Mouse (Mus musculus): Measurements from ENCODE around the gene Rnf31. TPM values are rescaled to one million over a fixed set of nuclear protein-coding genes. Genes with fewer than 3 reads are reported as not detected.

Rnf31 gene
- polyA plus RNA-seq, 1 experiment from 2014 or later = 9.5 TPM

- WGBS = 15% methylated on average over 19 of the region's 21 CpGs
- Histone ChIP-seq H3K27me3 (ENCODE audit: control insufficient read depth, insufficient read depth, low read length) (no peaks in the 10 kb centered on the region), H3K4me3 (ENCODE audit: low read depth, low read length) (peak within 1 kb of the TSS; percentile 20), H3K4me1 (replicated peaks; ENCODE audit: control insufficient read depth, insufficient read depth) (no peaks in the 10 kb centered on the region), H3K9ac (ENCODE audit: low read length) (peak within 1 kb of the TSS; percentile 41; the same call in 1 of the 2 replicates), H3K9me3 (ENCODE audit: control insufficient read depth, low read length) (no peaks in the 10 kb centered on the region), H3K36me3 (ENCODE audit: control insufficient read depth, insufficient read depth, low read length) (no peaks in the 10 kb centered on the region), H3K4me2 (replicated peaks; ENCODE audit: low read depth) (peak within 1 kb of the TSS; percentile 35), H3K27ac (replicated peaks) (no peak within 1 kb of the TSS)
- DNase-seq (ENCODE audit: low spot score) (peak; percentile 84), ATAC-seq (ENCODE audit: low FRiP score, low TSS enrichment) (peak; percentile 91)
- TF ChIP-seq EP300 (optimal IDR thresholded peaks at IDR 0.05) = no peak
- peak; percentile 59 for TF ChIP-seq CTCF (IDR thresholded peaks at IDR 0.05; ENCODE audit: low read depth)
These were observed 26.3 kb downstream of the Rnf31 start, which contains the start of gene Rec8 for GRCm38 (mm10) chr14:55617822-55618221. Gene Rec8 (plus strand): TSS chr14:55618037.

- DNase-seq (ENCODE audit: low spot score) (no peak), ATAC-seq (ENCODE audit: low FRiP score, low TSS enrichment) (no peak)
- TF ChIP-seq CTCF (IDR thresholded peaks at IDR 0.05; ENCODE audit: low read depth) (no peak), EP300 (optimal IDR thresholded peaks at IDR 0.05) (no peak)
- H3K27me3 ChIP-seq (ENCODE audit: control insufficient read depth, insufficient read depth, low read length) = no peaks in the 10 kb centered on the region
- H3K4me1 ChIP-seq (replicated peaks; ENCODE audit: control insufficient read depth, insufficient read depth) = no peaks in the 10 kb centered on the region
- WGBS = 38% methylated on average over 22 of the region's 22 CpGs
- H3K4me3 ChIP-seq (ENCODE audit: low read depth, low read length) = peak overlapping the region; percentile 20
- peak overlapping the region; percentile 41; the same call in 1 of the 2 replicates for H3K9ac ChIP-seq (ENCODE audit: low read length)
- no peak overlapping the region for H3K27ac ChIP-seq (replicated peaks)
- no peaks in the 10 kb centered on the region for H3K36me3 ChIP-seq (ENCODE audit: control insufficient read depth, insufficient read depth, low read length)
- peak overlapping the region; percentile 35 for H3K4me2 ChIP-seq (replicated peaks; ENCODE audit: low read depth)
- H3K9me3 ChIP-seq (ENCODE audit: control insufficient read depth, low read length) = no peaks in the 10 kb centered on the region
These were observed 27.1 kb downstream of the Rnf31 start for GRCm38 (mm10) chr14:55618486-55619195.

DNA sequence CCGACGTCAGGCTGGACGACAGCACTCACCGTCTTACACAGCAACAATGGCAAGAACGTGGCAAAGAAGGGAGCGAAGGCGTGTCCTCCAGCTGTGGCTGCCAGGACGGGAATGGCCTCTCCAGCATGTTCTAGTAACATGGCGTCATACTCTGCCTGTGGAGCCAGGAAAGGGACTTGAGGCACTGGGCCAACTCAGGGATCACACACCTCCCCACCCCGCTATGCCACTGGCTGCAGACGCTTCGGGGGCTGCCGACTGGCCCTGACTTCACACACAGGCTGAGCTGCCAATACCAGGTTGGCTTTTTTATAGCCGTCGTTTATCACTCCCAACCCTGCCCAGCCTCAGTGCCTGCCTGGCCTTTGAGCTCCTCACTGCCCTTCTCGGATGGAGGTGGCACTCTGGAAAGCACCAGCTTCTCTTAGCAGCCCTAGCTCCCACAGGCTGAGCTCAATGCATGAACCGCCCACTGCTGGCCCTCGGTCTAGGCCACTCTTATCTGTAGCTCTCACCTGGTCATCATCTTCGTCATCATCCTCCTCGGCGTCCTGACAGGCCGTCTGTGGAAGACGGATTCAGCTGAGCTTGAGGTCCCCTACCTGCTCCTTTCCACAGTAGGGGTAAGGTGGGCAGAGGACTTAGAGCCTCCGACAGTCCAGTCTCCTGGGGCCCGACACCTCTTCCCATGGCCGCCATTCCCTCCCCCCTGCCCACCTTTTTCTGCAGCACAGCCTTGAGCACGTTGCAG lies 36.7 kb downstream of the Rnf31 start:
- DNase-seq (ENCODE audit: low spot score) (no peak), ATAC-seq (ENCODE audit: low FRiP score, low TSS enrichment) (no peak)
- Histone ChIP-seq H3K9ac (ENCODE audit: low read length) (no peak overlapping the region), H3K27ac (replicated peaks) (no peak overlapping the region), H3K27me3 (ENCODE audit: control insufficient read depth, insufficient read depth, low read length) (no peaks in the 10 kb centered on the region), H3K4me3 (ENCODE audit: low read depth, low read length) (no peak overlapping the region), H3K4me1 (replicated peaks; ENCODE audit: control insufficient read depth, insufficient read depth) (no peaks in the 10 kb centered on the region), H3K9me3 (ENCODE audit: control insufficient read depth, low read length) (no peaks in the 10 kb centered on the region), H3K36me3 (ENCODE audit: control insufficient read depth, insufficient read depth, low read length) (peaks cover 46% of the 10 kb centered on the region), H3K4me2 (replicated peaks; ENCODE audit: low read depth) (no peak overlapping the region)
- TF ChIP-seq EP300 (optimal IDR thresholded peaks at IDR 0.05) (no peak), CTCF (IDR thresholded peaks at IDR 0.05; ENCODE audit: low read depth) (no peak)
- 89% methylated on average over 27 of the region's 27 CpGs for WGBS

GRCm38 (mm10) chr14:55629312-55629711 lies 37.8 kb downstream of the Rnf31 start:
- Histone ChIP-seq H3K4me2 (replicated peaks; ENCODE audit: low read depth) (no peak overlapping the region), H3K4me3 (ENCODE audit: low read depth, low read length) (no peak overlapping the region), H3K27ac (replicated peaks) (no peak overlapping the region), H3K36me3 (ENCODE audit: control insufficient read depth, insufficient read depth, low read length) (peaks cover 46% of the 10 kb centered on the region), H3K9ac (ENCODE audit: low read length) (no peak overlapping the region), H3K9me3 (ENCODE audit: control insufficient read depth, low read length) (no peaks in the 10 kb centered on the region), H3K27me3 (ENCODE audit: control insufficient read depth, insufficient read depth, low read length) (no peaks in the 10 kb centered on the region), H3K4me1 (replicated peaks; ENCODE audit: control insufficient read depth, insufficient read depth) (no peaks in the 10 kb centered on the region)
- ATAC-seq (ENCODE audit: low FRiP score, low TSS enrichment) (peak; percentile 18; the same call in 1 of the 2 replicates), DNase-seq (ENCODE audit: low spot score) (peak; percentile 60)
- WGBS = 42% methylated on average over 5 of the region's 5 CpGs
- TF ChIP-seq EP300 (optimal IDR thresholded peaks at IDR 0.05) (no peak), CTCF (IDR thresholded peaks at IDR 0.05; ENCODE audit: low read depth) (peak; percentile 82)

DNA sequence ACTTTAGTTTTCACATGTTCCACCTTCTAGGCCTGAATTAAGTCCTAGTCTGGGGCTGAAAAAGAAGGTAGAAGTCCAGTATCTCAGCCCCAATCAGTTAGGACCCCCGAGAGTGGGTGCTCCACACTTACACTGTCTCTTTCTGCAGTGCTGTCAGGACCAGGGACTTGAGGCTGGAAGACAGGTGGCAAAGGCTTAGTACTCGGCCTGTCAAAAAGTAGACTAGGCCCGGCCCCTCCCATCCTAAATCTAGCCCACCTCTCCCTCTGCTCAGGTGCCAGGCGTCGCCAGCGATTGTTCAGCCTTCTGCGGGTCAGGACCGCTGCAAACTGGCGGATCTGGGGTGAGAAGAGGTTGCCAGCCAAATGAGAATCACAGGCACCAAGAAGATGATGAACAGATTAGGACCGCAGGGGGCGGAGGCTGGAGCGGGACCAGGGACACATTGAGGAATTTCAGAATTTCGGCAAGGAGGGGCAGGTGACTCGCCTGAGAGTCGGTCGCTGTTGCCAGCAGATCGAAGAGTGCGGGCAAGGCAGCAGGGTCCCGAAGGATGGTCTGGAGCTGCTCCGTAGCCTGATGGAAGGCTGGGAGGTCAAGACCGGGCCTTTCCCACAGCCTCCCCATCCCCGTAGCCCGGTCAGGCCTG lies 43.5 kb downstream of the Rnf31 start:
- peak overlapping the region; percentile 97 for H3K4me2 ChIP-seq (replicated peaks; ENCODE audit: low read depth)
- H3K27ac ChIP-seq (replicated peaks) = peak overlapping the region; percentile 71
- peak overlapping the region; percentile 74 for H3K9ac ChIP-seq (ENCODE audit: low read length)
- no peaks in the 10 kb centered on the region for H3K9me3 ChIP-seq (ENCODE audit: control insufficient read depth, low read length)
- no peaks in the 10 kb centered on the region for H3K27me3 ChIP-seq (ENCODE audit: control insufficient read depth, insufficient read depth, low read length)
- DNase-seq (ENCODE audit: low spot score) = no peak
- TF ChIP-seq CTCF (IDR thresholded peaks at IDR 0.05; ENCODE audit: low read depth) = no peak
- 3% methylated on average over 21 of the region's 23 CpGs for WGBS
- H3K4me3 ChIP-seq (ENCODE audit: low read depth, low read length) = peak overlapping the region; percentile 65
- no peak; the same call in none of the 2 replicates for ATAC-seq (ENCODE audit: low FRiP score, low TSS enrichment)
- no peaks in the 10 kb centered on the region for H3K4me1 ChIP-seq (replicated peaks; ENCODE audit: control insufficient read depth, insufficient read depth)
- peaks cover 30% of the 10 kb centered on the region for H3K36me3 ChIP-seq (ENCODE audit: control insufficient read depth, insufficient read depth, low read length)

All from stomach, postnatal 0 days (tissue).